38 mouse cellular contexts compared by ENCODE assay signal in the genomic region with DNA sequence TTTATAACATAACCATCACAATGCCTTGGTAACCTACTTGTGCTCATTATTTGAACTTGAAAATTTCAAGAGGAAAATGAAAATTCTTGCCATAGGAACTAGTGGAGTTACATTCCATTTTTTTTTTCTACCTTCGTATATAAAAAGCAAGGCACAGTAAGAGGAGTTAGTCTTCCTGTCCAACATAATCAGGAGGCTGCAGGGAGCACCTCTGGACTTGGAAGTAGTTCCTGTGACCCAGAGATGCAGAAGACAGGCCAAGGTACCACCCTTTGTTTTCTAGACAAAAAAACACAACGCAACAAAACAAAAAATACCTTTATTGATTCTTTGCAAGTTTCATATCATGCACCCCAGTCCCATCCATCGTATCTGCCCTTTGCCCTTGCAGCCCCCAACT. TPM values are rescaled to one million over a fixed set of nuclear protein-coding genes. Genes with fewer than 3 reads are reported as not detected.
DNase-seq lines count a peak whose midpoint lies in the region; ATAC-seq and TF ChIP-seq lines count a peak whose summit lies in the region.
"Had no signal": no experiment of that assay in that cellular context is flagged by ENCODE, and none has a peak within 500 bp of the region (broad histone marks: within the 10 kb centered on the region; RNA-seq: fewer than 3 reads in every experiment).

No protein-coding gene starts in this region.

- H3K36me3 ChIP-seq in erythroblast, embryonic 14.5 days (ENCODE audit: control insufficient read depth), result no peaks in the 10 kb centered on the region; the same call in 1 of the 2 replicates
- H3K36me3 ChIP-seq in hindbrain, embryonic 11.5 days (ENCODE audit: control insufficient read depth, insufficient read depth, low read length), result no peaks in the 10 kb centered on the region
- H3K36me3 ChIP-seq in hindbrain, embryonic 16.5 days (ENCODE audit: control insufficient read depth, insufficient read depth, low read length), result no peaks in the 10 kb centered on the region
- no peaks in the 10 kb centered on the region for H3K36me3 ChIP-seq in lung, embryonic 15.5 days
- no peaks in the 10 kb centered on the region for H3K36me3 ChIP-seq in liver, embryonic 15.5 days (replicated peaks)
- H3K36me3 ChIP-seq: embryonic facial prominence, embryonic 15.5 days; heart, embryonic 10.5 days; heart, embryonic 15.5 days; hindbrain, embryonic 13.5 days; limb, embryonic 13.5 days; neural tube, embryonic 12.5 days had no signal

- H3K4me3 ChIP-seq in erythroblast, embryonic 14.5 days (replicated peaks), result peak overlapping the region; percentile 46
- no peak overlapping the region for H3K4me3 ChIP-seq in hindbrain, embryonic 11.5 days (ENCODE audit: low read depth, low read length)
- no peak overlapping the region for H3K4me3 ChIP-seq in hindbrain, embryonic 16.5 days (ENCODE audit: low read length)
- no peak overlapping the region for H3K4me3 ChIP-seq in lung, embryonic 15.5 days
- H3K4me3 ChIP-seq in lung, adult 2 months (replicated peaks; ENCODE audit: extremely low read depth, low read depth, low read length), result no peak overlapping the region
- H3K4me3 ChIP-seq in liver, embryonic 15.5 days (replicated peaks), result no peak overlapping the region
- H3K4me3 ChIP-seq: embryonic facial prominence, embryonic 15.5 days; heart, embryonic 10.5 days; heart, embryonic 15.5 days; hindbrain, embryonic 13.5 days; limb, embryonic 13.5 days; megakaryocyte, embryonic 14.5 days; neural tube, embryonic 12.5 days had no signal

- no peaks in the 10 kb centered on the region for H3K9me3 ChIP-seq in erythroblast, embryonic 14.5 days (ENCODE audit: control insufficient read depth, low read length)
- H3K9me3 ChIP-seq in hindbrain, embryonic 11.5 days (ENCODE audit: control insufficient read depth, low read length), result no peaks in the 10 kb centered on the region
- no peaks in the 10 kb centered on the region for H3K9me3 ChIP-seq in hindbrain, embryonic 16.5 days (ENCODE audit: control insufficient read depth, low read length)
- H3K9me3 ChIP-seq in lung, embryonic 15.5 days, result no peaks in the 10 kb centered on the region
- H3K9me3 ChIP-seq in liver, embryonic 15.5 days (replicated peaks), result no peaks in the 10 kb centered on the region
- H3K9me3 ChIP-seq: embryonic facial prominence, embryonic 15.5 days; heart, embryonic 10.5 days; heart, embryonic 15.5 days; hindbrain, embryonic 13.5 days; limb, embryonic 13.5 days; megakaryocyte, embryonic 14.5 days; neural tube, embryonic 12.5 days had no signal

- no peak overlapping the region for H3K9ac ChIP-seq in hindbrain, embryonic 11.5 days (ENCODE audit: low read depth, low read length)
- H3K9ac ChIP-seq in hindbrain, embryonic 16.5 days (ENCODE audit: low read depth, low read length), result no peak overlapping the region
- no peak overlapping the region for H3K9ac ChIP-seq in lung, embryonic 15.5 days
- H3K9ac ChIP-seq in liver, embryonic 15.5 days, result 0 out of 2 replicates have a peak overlapping the region, but pooled peaks have one; percentile 1
- H3K9ac ChIP-seq: embryonic facial prominence, embryonic 15.5 days; heart, embryonic 15.5 days; hindbrain, embryonic 13.5 days; limb, embryonic 13.5 days; neural tube, embryonic 12.5 days had no signal

- TF ChIP-seq POLR2A in lung, adult 2 months (IDR thresholded peaks at IDR 0.05; ENCODE audit: borderline replicate concordance, extremely low read depth, low read depth, low read length), result no peak

- TF ChIP-seq CTCF in lung, adult 2 months (IDR thresholded peaks at IDR 0.05; ENCODE audit: insufficient read depth, low read length), result no peak

- no peak for DNase-seq in hindbrain, embryonic 11.5 days (ENCODE audit: low spot score)
- DNase-seq in lung, adult 2 months, result no peak
- no peak for DNase-seq in kidney, adult 8-10 months
- DNase-seq: cerebellum, adult 2 months; cerebellum, postnatal 14 days; gastrocnemius, postnatal 10 days; kidney, adult 2 months; kidney, postnatal 4 days; lung, postnatal 4 days; retina, postnatal 1 day; right cerebral cortex, postnatal 14 days had no signal

- ATAC-seq in erythroblast, adult 5-6 weeks (replicated peaks; ENCODE audit: low FRiP score, poor library complexity, severe bottlenecking), result no peak
- no peak for ATAC-seq in hindbrain, embryonic 11.5 days (ENCODE audit: low FRiP score)
- ATAC-seq in hindbrain, embryonic 16.5 days, result no peak
- ATAC-seq in lung, embryonic 15.5 days (ENCODE audit: borderline replicate concordance, extremely low read depth, low FRiP score, low TSS enrichment), result no peak
- no peak for ATAC-seq in liver, embryonic 15.5 days (ENCODE audit: insufficient read depth)
- ATAC-seq: activated CD4-positive, CD25-positive, alpha-beta regulatory T cell, adult 4 months; inflammation-experienced regulatory T-cells, adult 6 months had no signal

- no peak overlapping the region for H3K4me2 ChIP-seq in hindbrain, embryonic 11.5 days (replicated peaks; ENCODE audit: low read depth, low read length)
- no peak overlapping the region for H3K4me2 ChIP-seq in hindbrain, embryonic 16.5 days (ENCODE audit: low read length)
- H3K4me2 ChIP-seq in lung, embryonic 15.5 days, result no peak overlapping the region
- peak overlapping the region; percentile 47 for H3K4me2 ChIP-seq in liver, embryonic 15.5 days
- H3K4me2 ChIP-seq: embryonic facial prominence, embryonic 15.5 days; heart, embryonic 15.5 days; hindbrain, embryonic 13.5 days; limb, embryonic 13.5 days had no signal

- H3K4me1 ChIP-seq in erythroblast, embryonic 14.5 days (ENCODE audit: control insufficient read depth), result peaks cover 83% of the 10 kb centered on the region
- H3K4me1 ChIP-seq in hindbrain, embryonic 11.5 days (replicated peaks; ENCODE audit: control insufficient read depth, insufficient read depth, low read length), result peaks cover 3% of the 10 kb centered on the region
- peaks cover 9% of the 10 kb centered on the region for H3K4me1 ChIP-seq in hindbrain, embryonic 16.5 days (ENCODE audit: control insufficient read depth, insufficient read depth, low read depth, low read length)
- H3K4me1 ChIP-seq in lung, embryonic 15.5 days, result peaks cover 26% of the 10 kb centered on the region
- H3K4me1 ChIP-seq in lung, adult 2 months (ENCODE audit: control insufficient read depth, insufficient read depth, low read length), result no peaks in the 10 kb centered on the region
- peaks cover 75% of the 10 kb centered on the region for H3K4me1 ChIP-seq in liver, embryonic 15.5 days (replicated peaks)

- 0 out of 2 replicates have a peak overlapping the region, but pooled peaks have one; percentile 8 for H3K27ac ChIP-seq in hindbrain, embryonic 11.5 days (ENCODE audit: low read depth, low read length)
- H3K27ac ChIP-seq in hindbrain, embryonic 16.5 days (ENCODE audit: low read depth, low read length), result no peak overlapping the region
- 0 out of 2 replicates have a peak overlapping the region, but pooled peaks have one; percentile 80 for H3K27ac ChIP-seq in lung, embryonic 15.5 days
- H3K27ac ChIP-seq in liver, embryonic 15.5 days (replicated peaks), result peak overlapping the region; percentile 88
- H3K27ac ChIP-seq: embryonic facial prominence, embryonic 15.5 days; heart, embryonic 15.5 days; kidney, postnatal 0 days; limb, embryonic 13.5 days; neural tube, embryonic 12.5 days had no signal

- H3K27me3 ChIP-seq in erythroblast, embryonic 14.5 days (ENCODE audit: control insufficient read depth), result no peaks in the 10 kb centered on the region
- H3K27me3 ChIP-seq in hindbrain, embryonic 11.5 days (ENCODE audit: control insufficient read depth, insufficient read depth, low read length), result no peaks in the 10 kb centered on the region
- no peaks in the 10 kb centered on the region for H3K27me3 ChIP-seq in hindbrain, embryonic 16.5 days (replicated peaks; ENCODE audit: control insufficient read depth, insufficient read depth, low read length)
- H3K27me3 ChIP-seq in lung, embryonic 15.5 days, result no peaks in the 10 kb centered on the region
- H3K27me3 ChIP-seq in liver, embryonic 15.5 days, result no peaks in the 10 kb centered on the region
- H3K27me3 ChIP-seq: CH12.LX; embryonic facial prominence, embryonic 15.5 days; heart, embryonic 15.5 days; hindbrain, embryonic 13.5 days; limb, embryonic 13.5 days; megakaryocyte, embryonic 14.5 days; neural tube, embryonic 12.5 days had no signal

- WGBS in hindbrain, embryonic 11.5 days, result 82% methylated on average over 3 of the region's 3 CpGs
- WGBS in hindbrain, embryonic 16.5 days, result 79% methylated on average over 3 of the region's 3 CpGs
- 71% methylated on average over 3 of the region's 3 CpGs for WGBS in lung, embryonic 15.5 days
- WGBS in lung, adult 2 months, result 74% methylated on average over 3 of the region's 3 CpGs
- WGBS in liver, embryonic 15.5 days (ENCODE audit: insufficient replicate concordance), result 66% methylated on average over 3 of the region's 3 CpGs

RNA-seq across cellular contexts. Expression of a gene that starts 16.0 kb away (rescaled TPM):
- 0.56 and 0.58 TPM in 2 replicates for polyA plus RNA-seq in erythroblast, embryonic 14.5 days (2012)
- 34.7 and 41.3 TPM in 2 replicates for total RNA-seq in erythroblast, adult 5-6 weeks (2015; ENCODE audit: low replicate concordance)
- total RNA-seq in erythroblast, adult 5-6 weeks (2017; ENCODE audit: low replicate concordance), result 42.4 and 50.7 TPM in 2 replicates
- polyA plus RNA-seq in hindbrain, embryonic 11.5 days (2014; fragmentation: Nextera tagmentation; extraction: Ambion mirVana), result 10.4 and 13.8 TPM in 2 replicates
- 14.7 and 19.7 TPM in 2 replicates for polyA plus RNA-seq in hindbrain, embryonic 16.5 days (2015; fragmentation: Nextera tagmentation; extraction: Ambion mirVana)
- polyA plus RNA-seq in lung, embryonic 15.5 days (2015; fragmentation: Nextera tagmentation; extraction: Ambion mirVana), result 23.4 and 26.0 TPM in 2 replicates
- polyA plus RNA-seq in lung, adult 2 months (2012; rRNA removed), result 28.4 and 38.3 TPM in 2 replicates
- polyA plus RNA-seq in liver, embryonic 15.5 days (2015; fragmentation: Nextera tagmentation; extraction: Ambion mirVana), result 17.3 and 20.1 TPM in 2 replicates

RNA-seq across cellular contexts. Expression of a gene that starts 18.9 kb away (rescaled TPM):
- polyA plus RNA-seq in erythroblast, embryonic 14.5 days (2012), result not detected in 2 replicates
- not detected in 2 replicates for total RNA-seq in erythroblast, adult 5-6 weeks (2015; ENCODE audit: low replicate concordance)
- not detected in 2 replicates for total RNA-seq in erythroblast, adult 5-6 weeks (2017; ENCODE audit: low replicate concordance)
- not detected in 2 replicates for polyA plus RNA-seq in hindbrain, embryonic 11.5 days (2014; fragmentation: Nextera tagmentation; extraction: Ambion mirVana)
- not detected in 2 replicates for polyA plus RNA-seq in hindbrain, embryonic 16.5 days (2015; fragmentation: Nextera tagmentation; extraction: Ambion mirVana)
- polyA plus RNA-seq in lung, embryonic 15.5 days (2015; fragmentation: Nextera tagmentation; extraction: Ambion mirVana), result not detected in 2 replicates
- not detected in 2 replicates for polyA plus RNA-seq in lung, adult 2 months (2012; rRNA removed)
- polyA plus RNA-seq in liver, embryonic 15.5 days (2015; fragmentation: Nextera tagmentation; extraction: Ambion mirVana), result not detected in 2 replicates
- total RNA-seq: adrenal gland, adult 2 months; adrenal gland, postnatal 4 days; CH12.LX; gastrocnemius, postnatal 10 days; heart, postnatal 25 days; layer of hippocampus, adult 8-10 months; layer of hippocampus, postnatal 25 days; left cerebral cortex, adult 8-10 months; left cerebral cortex, postnatal 36 days had no signal
- polyA plus RNA-seq: activated CD4-positive, CD25-positive, alpha-beta regulatory T cell, adult 4 months; adrenal gland, adult 2 months; cerebellum, adult 2 months; cortical plate, adult 2 months; embryonic facial prominence, embryonic 15.5 days; heart, embryonic 10.5 days; heart, embryonic 15.5 days; hindbrain, embryonic 13.5 days; inflammation-experienced regulatory T-cells, adult 6 months; kidney, postnatal 0 days; limb, embryonic 13.5 days; lung, embryonic 16.5 days; midbrain, embryonic 14.5 days; neural tube, embryonic 12.5 days; stomach, embryonic 14.5 days had no signal
